Mouse (Mus musculus) urinary bladder, postnatal 14 days (tissue): ENCODE data around the gene Olfr131.
"Not testable (repeated sequence)": the region's sequence is repeated elsewhere in the genome, so short reads cannot be mapped to it uniquely, and the experiment has no call there.

Source experiments
- DNase-seq: peaks from one replicate; pipeline ENCODE4 v3.0.0; 2021; ENCODE audit warnings: low spot score

Olfr131 gene

DNA sequence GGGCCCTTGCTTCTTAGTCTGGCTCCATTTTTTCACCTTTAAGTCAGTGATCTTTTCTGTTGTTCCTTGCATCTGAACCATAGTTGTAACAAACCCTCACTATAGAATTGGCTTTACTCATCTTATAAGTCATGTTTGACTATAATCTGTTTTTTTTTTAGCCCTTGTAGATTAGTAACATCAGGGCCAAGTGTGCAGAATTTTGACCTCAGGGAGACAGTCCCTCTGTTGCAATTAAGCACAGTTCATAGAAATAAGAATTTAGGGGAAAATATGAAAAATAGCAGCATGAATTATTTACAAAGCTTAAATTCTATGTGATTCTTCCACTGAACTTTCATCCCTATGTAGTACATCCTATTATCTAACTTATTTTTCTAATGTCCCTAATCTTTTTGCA, at the start of gene Olfr131:
Gene Olfr131, minus strand, starts transcription at position 101 of the 400 bp plus-strand sequence.
- no peak for DNase-seq

DNA sequence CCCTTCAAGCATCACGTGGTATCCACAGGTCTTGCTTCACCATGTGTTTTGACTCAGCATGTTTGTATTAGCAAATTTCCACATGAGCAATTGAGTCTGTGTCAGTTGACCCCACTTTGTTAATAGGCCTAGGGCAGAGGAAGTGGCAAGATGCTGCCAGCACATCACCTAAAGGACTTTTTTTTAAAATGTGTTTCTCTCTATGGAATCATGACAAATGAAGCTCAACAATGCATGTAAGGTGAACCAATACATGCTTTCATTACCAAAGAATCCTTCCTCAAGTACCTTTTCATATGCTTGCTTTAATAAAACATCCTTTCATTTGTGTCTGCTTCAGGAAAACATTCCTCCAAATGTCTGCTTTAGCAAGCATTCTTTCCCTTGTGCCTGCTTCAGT, 45.9 kb upstream of the Olfr131 start, which contains the start of gene Olfr132:
Gene Olfr132, minus strand, starts transcription at position 101 of the 400 bp plus-strand sequence.
- no peak for DNase-seq

DNA sequence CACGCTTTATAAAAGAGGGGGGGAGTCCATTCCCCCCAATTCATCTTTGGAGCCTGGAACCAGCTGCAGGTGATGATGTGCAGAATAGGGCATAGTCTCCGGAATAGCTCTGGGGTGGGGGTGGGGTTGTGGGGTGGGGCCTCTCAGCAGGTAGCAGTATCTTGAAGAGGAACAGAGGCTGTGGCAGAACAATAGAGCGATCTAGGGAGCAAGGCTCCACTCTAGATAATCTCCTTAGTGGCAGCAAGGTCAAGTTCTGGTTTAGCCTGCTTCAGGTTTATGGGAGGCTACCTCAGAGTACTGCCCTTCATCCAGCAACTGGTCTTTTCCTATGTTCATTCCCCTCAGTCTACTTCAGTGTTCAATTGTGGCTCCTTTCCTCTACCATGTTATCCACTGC, 36.9 kb upstream of the Olfr131 start:
- DNase-seq: not testable (repeated sequence)

DNA sequence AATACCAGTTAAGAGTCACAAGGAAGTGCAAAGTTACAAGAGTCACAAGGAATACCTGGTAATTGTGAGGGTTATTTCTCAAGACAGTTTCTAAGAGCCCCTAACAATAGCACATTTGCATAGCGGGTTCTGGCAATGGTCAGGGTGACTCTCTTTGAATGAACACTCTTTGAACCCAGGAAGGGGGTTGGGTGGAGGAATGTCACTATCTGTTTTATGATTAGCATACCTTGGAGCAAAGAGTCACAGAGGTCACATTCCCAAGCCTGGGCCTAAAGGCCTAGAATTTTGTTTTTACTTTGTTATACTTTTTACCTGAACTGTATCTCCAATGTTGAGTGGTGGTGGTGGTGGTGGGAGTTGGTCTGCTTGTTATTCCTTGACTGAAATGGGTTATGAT, 35.7 kb upstream of the Olfr131 start:
- not testable (repeated sequence) for DNase-seq

DNA sequence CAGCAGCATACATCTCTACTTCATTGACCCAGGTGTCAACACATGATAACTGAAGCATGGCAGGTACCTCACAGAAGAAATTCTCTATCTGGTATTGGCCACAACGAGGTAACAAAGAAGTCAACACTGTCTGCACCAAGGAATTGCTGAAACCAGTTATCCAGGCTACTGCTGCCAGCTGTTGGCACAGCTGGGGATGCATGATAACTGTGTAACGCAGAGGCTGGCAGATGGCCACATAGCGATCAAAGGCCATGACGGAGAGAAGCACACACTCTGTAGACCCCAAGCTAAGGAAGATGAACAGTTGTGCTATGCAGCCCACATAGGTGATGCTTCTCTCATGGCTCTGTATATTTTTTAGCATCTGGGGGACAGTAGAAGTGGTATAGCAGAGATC, 6.1 kb downstream of the Olfr131 start:
- no peak for DNase-seq

DNA sequence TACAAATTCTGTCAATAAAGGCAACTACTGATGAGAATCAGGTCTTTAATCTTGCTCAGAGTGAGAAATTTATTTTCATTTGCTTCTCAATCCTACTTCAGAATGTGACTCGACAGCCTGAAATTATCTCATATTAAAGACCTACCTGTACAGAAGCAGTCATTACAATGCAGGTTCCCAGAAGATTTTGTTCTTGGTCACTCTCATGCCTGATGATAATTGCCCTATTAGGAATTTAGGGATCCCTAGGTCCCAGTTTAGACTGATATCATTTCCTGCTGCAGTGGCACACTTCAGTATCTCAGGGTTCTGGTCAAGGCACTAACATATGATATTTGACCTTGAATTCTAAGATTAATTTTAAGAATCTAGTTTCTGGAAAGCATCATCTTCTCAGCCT, 24.9 kb downstream of the Olfr131 start, which contains the start of gene Olfr130:
Gene Olfr130, plus strand, starts transcription at position 301 of the 400 bp plus-strand sequence.
- no peak for DNase-seq

DNA sequence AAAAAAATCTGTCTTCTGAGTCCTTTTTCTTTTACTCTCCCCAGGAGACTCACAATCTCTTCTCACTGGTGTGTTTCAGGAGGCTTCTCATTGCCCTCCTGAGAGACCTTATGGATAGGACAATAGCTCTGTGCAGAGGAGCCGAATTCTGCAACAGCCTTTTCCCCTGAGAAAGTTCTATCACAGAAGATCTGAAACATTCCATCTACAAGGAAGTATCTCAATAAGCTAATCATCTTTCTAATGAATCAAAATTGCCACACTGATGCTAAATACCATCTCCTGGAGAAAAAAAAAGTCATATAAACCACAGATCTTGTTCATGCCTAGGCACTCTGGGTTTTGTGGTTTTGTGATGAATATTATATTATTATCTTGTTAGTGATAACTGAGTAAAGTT, 28.5 kb downstream of the Olfr131 start, which contains the start of gene Olfr129:
Gene Olfr129, minus strand, starts transcription at position 101 of the 400 bp plus-strand sequence.
- no peak for DNase-seq
